16 mouse cellular contexts compared by ENCODE assay signal in genomic region chr11:120299484-120299883, GRCm38 (mm10). TPM values are rescaled to one million over a fixed set of nuclear protein-coding genes. Genes with fewer than 3 reads are reported as not detected.
DNase-seq lines count a peak whose midpoint lies in the region; ATAC-seq and TF ChIP-seq lines count a peak whose summit lies in the region.
"Had no signal": no experiment of that assay in that cellular context is flagged by ENCODE, and none has a peak within 500 bp of the region (broad histone marks: within the 10 kb centered on the region; RNA-seq: fewer than 3 reads in every experiment).

No protein-coding gene starts in this region.

- H3K4me1 ChIP-seq in heart, postnatal 0 days (ENCODE audit: control insufficient read depth, insufficient read depth), result peaks cover 11% of the 10 kb centered on the region
- H3K4me1 ChIP-seq in embryonic facial prominence, embryonic 10.5 days, result peaks cover 62% of the 10 kb centered on the region
- peaks cover 49 to 55% of the 10 kb centered on the region in 2 experiments for H3K4me1 ChIP-seq in liver, embryonic 14.5 days (replicated peaks; ENCODE audit: control insufficient read depth in 2 of 2, insufficient read depth in 2 of 2, low read length in 1 of 2)

- H3K9me3 ChIP-seq in heart, postnatal 0 days (replicated peaks; ENCODE audit: control insufficient read depth, low read length), result no peaks in the 10 kb centered on the region
- no peaks in the 10 kb centered on the region for H3K9me3 ChIP-seq in embryonic facial prominence, embryonic 10.5 days
- H3K9me3 ChIP-seq in liver, embryonic 14.5 days (ENCODE audit: control insufficient read depth, low read length), result no peaks in the 10 kb centered on the region
- H3K9me3 ChIP-seq: hindbrain, embryonic 12.5 days had no signal

- no peak for DNase-seq in heart, postnatal 0 days (ENCODE audit: low spot score)
- no peak for DNase-seq in heart, postnatal 4 days
- DNase-seq in brain, adult 2 months (ENCODE audit: low read depth, low spot score), result peak; percentile 45
- DNase-seq in embryonic facial prominence, embryonic 10.5 days (ENCODE audit: low spot score), result no peak
- no peak for DNase-seq in liver, embryonic 14.5 days (ENCODE audit: low read depth in 3 of 3, low spot score in 3 of 3)
- DNase-seq in yolk sac, embryonic 10.5 days (ENCODE audit: low spot score), result no peak
- no peak for DNase-seq in urinary bladder, postnatal 36 days (ENCODE audit: low spot score in 2 of 2)
- no peak for DNase-seq in layer of hippocampus, postnatal 10 days (ENCODE audit: low spot score in 2 of 2)
- DNase-seq: adrenal gland, postnatal 25 days; kidney, adult 11 months; kidney, postnatal 25 days; layer of hippocampus, adult 9-11 months; lung, embryonic 14.5 days; thymus, postnatal 36 days had no signal

- no peak for TF ChIP-seq CTCF in heart, postnatal 0 days (IDR thresholded peaks at IDR 0.05; ENCODE audit: low read depth)
- TF ChIP-seq CTCF in liver, embryonic 14.5 days (IDR thresholded peaks at IDR 0.05; ENCODE audit: low read depth), result no peak

- H3K4me2 ChIP-seq in heart, postnatal 0 days (ENCODE audit: low read depth, low read length), result 0 out of 2 replicates have a peak overlapping the region, but pooled peaks have one; percentile 4
- H3K4me2 ChIP-seq in liver, embryonic 14.5 days (ENCODE audit: low read depth), result no peak overlapping the region; the same call in 1 of the 2 replicates
- H3K4me2 ChIP-seq: hindbrain, embryonic 12.5 days; lung, embryonic 14.5 days had no signal

- ATAC-seq in heart, postnatal 0 days (ENCODE audit: insufficient read depth, low read depth), result no peak; the same call in 1 of the 2 replicates
- no peak for ATAC-seq in liver, embryonic 14.5 days (ENCODE audit: insufficient read depth)

- H3K4me3 ChIP-seq in heart, postnatal 0 days (ENCODE audit: low read depth, low read length), result no peak overlapping the region
- no peak overlapping the region for H3K4me3 ChIP-seq in embryonic facial prominence, embryonic 10.5 days
- H3K4me3 ChIP-seq in liver, embryonic 14.5 days (ENCODE audit: insufficient read depth in 1 of 2, low read depth in 2 of 2, low read length in 2 of 2), result no peak overlapping the region
- H3K4me3 ChIP-seq: hindbrain, embryonic 12.5 days had no signal

- no peak overlapping the region for H3K27ac ChIP-seq in heart, postnatal 0 days (ENCODE audit: low read depth)
- peak overlapping the region; percentile 5; the same call in 1 of the 2 replicates for H3K27ac ChIP-seq in embryonic facial prominence, embryonic 10.5 days (replicated peaks)
- H3K27ac ChIP-seq in liver, embryonic 14.5 days, result no peak overlapping the region; the same call in 1 of the 2 replicates
- H3K27ac ChIP-seq: hindbrain, embryonic 12.5 days; stomach, postnatal 0 days had no signal

- no peak overlapping the region for H3K9ac ChIP-seq in heart, postnatal 0 days (replicated peaks; ENCODE audit: low read depth, low read length)
- peak overlapping the region; percentile 25; the same call in 1 of the 2 replicates for H3K9ac ChIP-seq in liver, embryonic 14.5 days (replicated peaks)
- H3K9ac ChIP-seq: hindbrain, embryonic 12.5 days; lung, embryonic 14.5 days had no signal

- no peaks in the 10 kb centered on the region for H3K27me3 ChIP-seq in heart, postnatal 0 days (ENCODE audit: control insufficient read depth, insufficient read depth, low read length)
- peaks cover 10% of the 10 kb centered on the region; the same call in 1 of the 2 replicates for H3K27me3 ChIP-seq in embryonic facial prominence, embryonic 10.5 days (replicated peaks; ENCODE audit: low read depth, poor library complexity, severe bottlenecking)
- no peaks in the 10 kb centered on the region for H3K27me3 ChIP-seq in liver, embryonic 14.5 days (ENCODE audit: control insufficient read depth, insufficient read depth, low read length)

- no peak for TF ChIP-seq EP300 in heart, postnatal 0 days (IDR thresholded peaks at IDR 0.05; ENCODE audit: low read depth)
- TF ChIP-seq EP300 in liver, embryonic 14.5 days (IDR thresholded peaks at IDR 0.05; ENCODE audit: low read depth), result no peak; the same call in 1 of the 2 replicates

- H3K36me3 ChIP-seq in heart, postnatal 0 days (replicated peaks; ENCODE audit: control insufficient read depth, insufficient read depth, low read length), result no peaks in the 10 kb centered on the region
- no peaks in the 10 kb centered on the region; the same call in 1 of the 2 replicates for H3K36me3 ChIP-seq in embryonic facial prominence, embryonic 10.5 days (replicated peaks)
- no peaks in the 10 kb centered on the region for H3K36me3 ChIP-seq in liver, embryonic 14.5 days (replicated peaks; ENCODE audit: control insufficient read depth, insufficient read depth, low read depth)
- H3K36me3 ChIP-seq: hindbrain, embryonic 12.5 days had no signal

- 32% methylated on average over 5 of the region's 5 CpGs for WGBS in heart, postnatal 0 days
- 57% methylated on average over 5 of the region's 5 CpGs for WGBS in embryonic facial prominence, embryonic 10.5 days
- WGBS in liver, embryonic 14.5 days (ENCODE audit: insufficient replicate concordance), result 14% methylated on average over 5 of the region's 5 CpGs

RNA-seq across cellular contexts. Expression of gene Actg1, which starts 48.9 kb away (rescaled TPM):
- 700 and 751 TPM in 2 replicates for total RNA-seq in heart, postnatal 0 days (2014; rRNA removed; ENCODE audit: low replicate concordance)
- polyA plus RNA-seq in heart, postnatal 0 days (2015; fragmentation: Nextera tagmentation; extraction: Ambion mirVana), result 639 and 714 TPM in 2 replicates
- total RNA-seq in heart, postnatal 4 days (2021), result 1,000 to 10,000 TPM in 1 of 2 experiments, 100 to 1,000 TPM in 1; 930 to 1,002 TPM
- 3,067 and 3,150 TPM in 2 replicates for polyA plus RNA-seq in embryonic facial prominence, embryonic 10.5 days (2016; fragmentation: Nextera tagmentation; extraction: Ambion mirVana)
- 256 and 265 TPM in 2 replicates for polyA plus RNA-seq in liver, embryonic 14.5 days (2012; rRNA removed)
- polyA plus RNA-seq in liver, embryonic 14.5 days (2014; fragmentation: Nextera tagmentation; extraction: Ambion mirVana), result 451 and 544 TPM in 2 replicates
- total RNA-seq in layer of hippocampus, postnatal 10 days (2021), result 1,000 to 10,000 TPM; 2,523 to 2,576 TPM
